Mouse (Mus musculus): ENCODE measurements around the gene Cobll1.
"Not testable (repeated sequence)": the region's sequence is repeated elsewhere in the genome, so short reads cannot be mapped to it uniquely, and the experiment has no call there.

Gene Cobll1

GRCm38 (mm10) chr2:65238964-65239570, at the start of gene Cobll1:
Gene Cobll1, minus strand, starts transcription at chr2:65239403.
- no peak for DNase-seq

GRCm38 (mm10) chr2:65288696-65289095, 49.5 kb upstream of the Cobll1 start:
- no peak for DNase-seq

- peak; percentile 63 for DNase-seq
Observed at GRCm38 (mm10) chr2:65285380-65285779, 46.2 kb upstream of the Cobll1 start.

- no peak for DNase-seq
Observed at GRCm38 (mm10) chr2:65282979-65283378, 43.8 kb upstream of the Cobll1 start.

GRCm38 (mm10) chr2:65279029-65279690, 40.0 kb upstream of the Cobll1 start:
- no peak for DNase-seq

- DNase-seq, result peak; percentile 24
Observed at GRCm38 (mm10) chr2:65275443-65276061, 36.3 kb upstream of the Cobll1 start.

GRCm38 (mm10) chr2:65273910-65274309, 34.7 kb upstream of the Cobll1 start:
- no peak for DNase-seq

- no peak for DNase-seq
Observed at GRCm38 (mm10) chr2:65268731-65269130, 29.5 kb upstream of the Cobll1 start.

GRCm38 (mm10) chr2:65267834-65268233, 28.6 kb upstream of the Cobll1 start:
- DNase-seq, result no peak

GRCm38 (mm10) chr2:65266576-65267299, 27.5 kb upstream of the Cobll1 start:
- DNase-seq, result peak; percentile 18

GRCm38 (mm10) chr2:65262251-65262650, 23.0 kb upstream of the Cobll1 start:
- no peak for DNase-seq

- not testable (repeated sequence) for DNase-seq
Observed at GRCm38 (mm10) chr2:65260828-65261227, 21.6 kb upstream of the Cobll1 start.

- no peak for DNase-seq
Observed at GRCm38 (mm10) chr2:65260400-65260799, 21.2 kb upstream of the Cobll1 start.

DNA sequence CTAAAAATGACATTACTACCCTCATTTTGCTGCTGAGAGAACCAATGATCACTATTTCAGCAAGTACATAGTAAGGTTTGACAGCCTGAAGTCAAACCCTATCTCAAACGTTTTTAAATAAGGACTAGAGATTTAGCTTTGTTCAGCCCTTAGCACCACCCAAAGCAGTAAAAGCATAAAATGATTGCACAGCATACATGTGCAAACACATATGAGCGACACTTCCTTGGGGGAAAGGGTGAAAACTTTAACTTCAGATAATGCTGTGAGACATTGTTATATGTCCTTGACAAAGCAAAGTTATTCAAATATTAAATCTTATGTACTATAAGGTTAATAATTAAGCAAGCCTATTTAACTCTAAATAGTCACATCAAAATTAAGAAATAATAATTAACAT, 18.2 kb upstream of the Cobll1 start:
- no peak for DNase-seq

GRCm38 (mm10) chr2:65256494-65257254, 17.5 kb upstream of the Cobll1 start:
- DNase-seq, result no peak

DNA sequence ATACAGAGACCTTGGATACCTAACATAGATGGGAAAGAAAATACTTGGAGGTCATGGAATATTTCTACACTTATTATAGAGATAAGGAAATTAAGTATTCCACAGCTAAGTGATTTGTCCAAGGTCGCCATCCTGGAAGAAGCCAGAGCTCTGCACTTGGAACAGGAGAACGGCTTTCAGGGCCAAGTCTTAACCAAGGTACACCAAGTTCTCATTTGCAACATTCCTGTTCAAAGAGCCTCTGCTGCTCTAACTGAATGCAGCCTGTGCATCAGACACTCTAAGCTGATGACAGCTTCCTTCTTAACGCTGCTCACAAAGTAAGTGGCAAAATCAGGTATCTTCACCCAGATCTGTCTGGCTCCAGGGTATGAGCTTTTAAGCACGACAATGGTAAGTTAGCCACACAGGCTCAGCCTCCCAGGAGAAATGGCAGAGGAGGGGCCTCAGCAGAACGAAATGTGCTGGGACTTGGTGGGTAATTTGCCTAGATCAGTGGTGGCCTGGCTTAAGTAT, 11.4 kb upstream of the Cobll1 start:
- DNase-seq, result no peak

DNA sequence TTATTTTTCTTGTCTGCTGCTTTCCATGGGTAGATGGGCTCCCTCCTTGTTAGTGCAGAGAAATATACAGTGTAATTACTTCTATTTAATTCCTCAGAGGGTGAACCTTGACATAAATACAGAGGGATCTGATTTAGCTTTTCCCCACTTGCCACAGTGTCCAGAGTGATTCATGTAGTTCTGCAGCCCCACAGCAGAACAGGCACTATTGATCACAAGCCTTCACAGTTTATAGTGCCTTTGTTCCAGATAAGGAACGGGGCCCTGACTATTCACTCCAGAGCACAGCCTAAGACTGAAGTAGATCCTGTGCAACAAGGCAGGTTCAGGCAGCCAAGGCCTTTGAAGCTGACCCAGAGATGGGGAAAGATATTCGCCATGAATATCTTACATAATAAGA, 10.4 kb upstream of the Cobll1 start:
- no peak for DNase-seq

DNA sequence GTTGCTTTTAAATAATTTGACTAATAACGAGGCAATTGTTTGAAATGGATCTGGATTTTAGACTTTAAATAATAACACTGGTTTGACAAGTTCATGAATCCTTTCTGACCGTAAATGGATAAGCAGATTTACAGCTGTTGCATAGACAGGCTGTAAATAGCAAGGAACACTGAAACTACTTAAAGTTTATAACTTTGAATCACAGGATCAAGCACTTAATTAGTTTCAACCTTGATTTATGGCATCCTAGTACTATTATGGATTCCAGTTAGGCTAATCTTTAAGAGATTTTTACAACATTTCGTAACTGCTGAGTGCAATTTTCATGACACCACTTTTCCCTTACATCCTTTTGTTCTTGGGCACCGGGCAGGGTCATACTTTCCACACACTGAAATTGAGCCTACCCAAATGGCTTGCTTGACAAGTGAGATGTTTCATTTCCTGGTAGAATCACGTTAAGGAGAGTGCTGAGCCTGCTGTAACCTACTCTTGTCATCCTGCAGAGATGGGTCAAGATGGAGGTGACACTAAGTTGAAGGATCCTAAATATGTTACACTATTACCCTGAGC, 1.1 kb upstream of the Cobll1 start:
- no peak for DNase-seq

DNA sequence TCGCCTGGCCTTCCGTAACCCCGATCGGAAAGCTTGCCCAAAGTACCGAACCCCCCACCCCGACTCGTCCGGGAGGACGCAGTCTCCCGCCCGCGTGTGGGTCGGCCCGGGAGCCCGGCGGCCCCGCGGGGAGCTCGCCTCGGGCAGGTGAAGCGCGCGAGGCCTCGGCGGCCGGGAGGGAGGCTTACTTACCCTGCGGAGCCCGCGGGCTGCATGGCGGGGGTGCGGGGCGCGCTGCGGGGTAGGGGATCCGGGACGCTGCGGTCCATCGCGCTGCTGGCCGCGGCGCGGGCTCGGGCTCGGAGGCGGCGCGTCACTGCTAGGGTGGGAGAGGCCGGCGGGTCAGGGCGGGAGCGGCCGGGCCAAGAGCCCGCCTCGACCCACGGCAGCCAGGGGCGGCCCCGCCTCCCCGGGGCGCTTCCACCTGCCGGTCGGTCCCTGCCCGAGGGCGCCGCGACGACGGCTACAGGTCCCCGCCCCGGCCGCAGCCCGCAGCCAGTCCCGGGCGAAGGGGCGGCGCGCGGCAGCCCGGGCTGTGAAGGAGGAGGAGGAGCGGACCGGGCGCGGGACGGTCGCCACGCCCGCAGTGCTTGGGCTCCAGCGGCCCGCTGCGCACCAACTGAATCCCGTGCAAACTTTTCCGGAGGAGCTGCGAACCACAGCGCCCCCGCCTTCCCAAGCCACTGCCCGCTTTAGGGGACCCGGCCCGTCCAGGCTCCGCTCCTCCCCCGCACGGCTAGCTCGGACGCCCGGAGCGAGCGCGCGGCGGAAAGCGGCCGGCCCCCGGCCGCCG, 836 bp downstream of the Cobll1 start:
- peak; percentile 43 for DNase-seq

GRCm38 (mm10) chr2:65237610-65238170, 1.5 kb downstream of the Cobll1 start:
- DNase-seq, result peak; percentile 12

- DNase-seq, result no peak
Observed at GRCm38 (mm10) chr2:65237116-65237515, 2.1 kb downstream of the Cobll1 start.

All from layer of hippocampus, adult 9-11 months (tissue).